Mouse (Mus musculus) hindbrain, embryonic 12.5 days (tissue): ENCODE results near the gene Dyrk3. TPM values are rescaled to one million over a fixed set of nuclear protein-coding genes. Genes with fewer than 3 reads are reported as not detected.

ENCODE experiments used
- ATAC-seq: fragments of 200-750 bp; cut with Nextera tagmentation; 2 replicates; pipeline ENCODE4 v1.8.0; 2017; ENCODE audit warnings: moderate TSS enrichment; ENCODE audit not compliant: low FRiP score
- H3K27ac ChIP-seq: fragments of 300-500 bp; sonication (generic); 2 replicates; pipeline ENCODE4 v1.5.1; 2016; ENCODE audit warnings: mild to moderate bottlenecking
- H3K27me3 ChIP-seq: fragments of 300-500 bp; sonication (generic); 2 replicates; pipeline ENCODE4 v1.6.1; 2016; ENCODE audit warnings: mild to moderate bottlenecking
- H3K36me3 ChIP-seq: fragments of 300-500 bp; sonication (generic); 2 replicates; pipeline ENCODE4 v1.6.1; 2016; ENCODE audit warnings: mild to moderate bottlenecking
- H3K4me1 ChIP-seq: fragments of 300-500 bp; sonication (generic); 2 replicates; pipeline ENCODE4 v1.6.1; 2016
- H3K4me2 ChIP-seq: fragments of 300-500 bp; sonication (generic); replicated peaks from 2 replicates; pipeline ENCODE4 v1.6.1; 2016; ENCODE audit warnings: mild to moderate bottlenecking
- H3K4me3 ChIP-seq: fragments of 300-500 bp; sonication (generic); 2 replicates; pipeline ENCODE4 v1.5.1; 2016; ENCODE audit warnings: mild to moderate bottlenecking
- H3K9ac ChIP-seq: fragments of 300-500 bp; sonication (generic); 2 replicates; pipeline ENCODE4 v1.6.1; 2016; ENCODE audit warnings: mild to moderate bottlenecking, moderate library complexity
- H3K9me3 ChIP-seq: fragments of 300-500 bp; sonication (generic); replicated peaks from 2 replicates; pipeline ENCODE4 v1.6.1; 2016; ENCODE audit warnings: mild to moderate bottlenecking
- WGBS: fragments of 180-500 bp; shearing (Covaris S2); methylation state at CpG from one replicate; pipeline ENCODE4 v1.1.7; 2016; 5-methylcytosine and 5-hydroxymethylcytosine counted together
- polyA plus RNA-seq: library from polyadenylated mRNA; unstranded; fragments of >200 nt; fragmentation: Nextera tagmentation; extraction: Ambion mirVana; gene quantifications from 2 replicates; pipeline ENCODE4 v1.2.1, GENCODE M21; 2016

Dyrk3 gene
- polyA plus RNA-seq, 1 experiment from 2014 or later: 14.3 TPM

GRCm38 (mm10) chr1:131096803-131097699 lies 41.1 kb downstream of the Dyrk3 start:
- WGBS: under 1% methylated on average over 91 of the region's 98 CpGs
- peak overlapping the region; percentile 98 for H3K4me3 ChIP-seq

GRCm38 (mm10) chr1:131096132-131096695 lies 41.9 kb downstream of the Dyrk3 start:
- Histone ChIP-seq H3K4me2 (peak overlapping the region; percentile 72), H3K9me3 (no peaks in the 10 kb centered on the region), H3K27me3 (no peaks in the 10 kb centered on the region), H3K36me3 (no peaks in the 10 kb centered on the region), H3K4me3 (peak overlapping the region; percentile 98), H3K27ac (peak overlapping the region; percentile 88), H3K9ac (peak overlapping the region; percentile 91), H3K4me1 (peaks cover 37% of the 10 kb centered on the region)
- 30% methylated on average over 9 of the region's 9 CpGs for WGBS
- ATAC-seq: no peak

More at GRCm38 (mm10) chr1:131096803-131097699, 41.1 kb downstream of the Dyrk3 start:
- ATAC-seq: peak; percentile 79
- no peaks in the 10 kb centered on the region for H3K36me3 ChIP-seq
- peak overlapping the region; percentile 91 for H3K9ac ChIP-seq
- H3K4me1 ChIP-seq: peaks cover 32% of the 10 kb centered on the region
- no peaks in the 10 kb centered on the region for H3K9me3 ChIP-seq
- H3K4me2 ChIP-seq: peak overlapping the region; percentile 72
- peak overlapping the region; percentile 88 for H3K27ac ChIP-seq
- no peaks in the 10 kb centered on the region for H3K27me3 ChIP-seq

- Histone ChIP-seq H3K4me2 (peak overlapping the region; percentile 72), H3K4me1 (peaks cover 43% of the 10 kb centered on the region), H3K9ac (peak overlapping the region; percentile 91), H3K27ac (no peak overlapping the region), H3K4me3 (peak overlapping the region; percentile 98), H3K27me3 (no peaks in the 10 kb centered on the region), H3K36me3 (no peaks in the 10 kb centered on the region), H3K9me3 (no peaks in the 10 kb centered on the region)
- WGBS: 27% methylated on average over 8 of the region's 8 CpGs
- ATAC-seq: no peak
These were observed 42.6 kb downstream of the Dyrk3 start for GRCm38 (mm10) chr1:131095574-131095973.

- H3K36me3 ChIP-seq: no peaks in the 10 kb centered on the region
- no peak for ATAC-seq
- H3K9ac ChIP-seq: no peak overlapping the region
- H3K27ac ChIP-seq: no peak overlapping the region
- WGBS: 87% methylated on average over 8 of the region's 8 CpGs
- no peak overlapping the region for H3K4me3 ChIP-seq
- H3K27me3 ChIP-seq: no peaks in the 10 kb centered on the region
- no peaks in the 10 kb centered on the region for H3K9me3 ChIP-seq
- H3K4me1 ChIP-seq: peaks cover 60% of the 10 kb centered on the region
- H3K4me2 ChIP-seq: no peak overlapping the region
These were observed 44.3 kb downstream of the Dyrk3 start for GRCm38 (mm10) chr1:131093889-131094288.

- Histone ChIP-seq H3K9ac (no peak overlapping the region), H3K36me3 (no peaks in the 10 kb centered on the region), H3K4me2 (no peak overlapping the region), H3K27ac (no peak overlapping the region), H3K4me1 (peaks cover 65% of the 10 kb centered on the region), H3K9me3 (no peaks in the 10 kb centered on the region), H3K27me3 (no peaks in the 10 kb centered on the region), H3K4me3 (no peak overlapping the region)
- ATAC-seq: no peak
- 95% methylated on average over 3 of the region's 3 CpGs for WGBS
These were observed 45.3 kb downstream of the Dyrk3 start for GRCm38 (mm10) chr1:131092846-131093245.

GRCm38 (mm10) chr1:131092173-131092572 lies 46.0 kb downstream of the Dyrk3 start:
- no peak for ATAC-seq
- 87% methylated on average over 3 of the region's 3 CpGs for WGBS
- H3K4me2 ChIP-seq: no peak overlapping the region
- no peaks in the 10 kb centered on the region for H3K27me3 ChIP-seq
- H3K9ac ChIP-seq: no peak overlapping the region
- no peaks in the 10 kb centered on the region for H3K9me3 ChIP-seq
- no peak overlapping the region for H3K27ac ChIP-seq
- H3K4me1 ChIP-seq: peaks cover 68% of the 10 kb centered on the region
- no peak overlapping the region for H3K4me3 ChIP-seq
- no peaks in the 10 kb centered on the region for H3K36me3 ChIP-seq

- H3K4me3 ChIP-seq: no peak overlapping the region
- H3K36me3 ChIP-seq: no peaks in the 10 kb centered on the region
- ATAC-seq: no peak
- H3K4me2 ChIP-seq: no peak overlapping the region
- 84% methylated on average over 3 of the region's 3 CpGs for whole genome bisulfite sequencing
- no peaks in the 10 kb centered on the region for H3K9me3 ChIP-seq
- H3K27ac ChIP-seq: no peak overlapping the region
- H3K4me1 ChIP-seq: peaks cover 75% of the 10 kb centered on the region
- no peaks in the 10 kb centered on the region for H3K27me3 ChIP-seq
- no peak overlapping the region for H3K9ac ChIP-seq
These were observed 46.7 kb downstream of the Dyrk3 start for GRCm38 (mm10) chr1:131091481-131091880.

GRCm38 (mm10) chr1:131090877-131091276 lies 47.3 kb downstream of the Dyrk3 start:
- Histone ChIP-seq H3K27me3 (no peaks in the 10 kb centered on the region), H3K4me2 (no peak overlapping the region), H3K27ac (no peak overlapping the region), H3K4me1 (peaks cover 76% of the 10 kb centered on the region), H3K9ac (no peak overlapping the region), H3K9me3 (no peaks in the 10 kb centered on the region), H3K4me3 (no peak overlapping the region), H3K36me3 (no peaks in the 10 kb centered on the region)
- 82% methylated on average over 4 of the region's 4 CpGs for WGBS
- ATAC-seq: no peak

GRCm38 (mm10) chr1:131090261-131090660 lies 47.9 kb downstream of the Dyrk3 start:
- 87% methylated on average over 5 of the region's 5 CpGs for WGBS
- no peak overlapping the region for H3K9ac ChIP-seq
- ATAC-seq: no peak
- no peaks in the 10 kb centered on the region for H3K36me3 ChIP-seq
- H3K9me3 ChIP-seq: no peaks in the 10 kb centered on the region
- H3K4me1 ChIP-seq: peaks cover 74% of the 10 kb centered on the region
- no peak overlapping the region for H3K4me3 ChIP-seq
- no peak overlapping the region for H3K4me2 ChIP-seq
- H3K27ac ChIP-seq: no peak overlapping the region
- no peaks in the 10 kb centered on the region for H3K27me3 ChIP-seq

GRCm38 (mm10) chr1:131089525-131090127 lies 48.5 kb downstream of the Dyrk3 start:
- Histone ChIP-seq H3K9ac (no peak overlapping the region), H3K4me3 (no peak overlapping the region), H3K27me3 (no peaks in the 10 kb centered on the region), H3K9me3 (no peaks in the 10 kb centered on the region), H3K4me2 (no peak overlapping the region), H3K36me3 (no peaks in the 10 kb centered on the region), H3K4me1 (peaks cover 72% of the 10 kb centered on the region), H3K27ac (no peak overlapping the region)
- ATAC-seq: no peak
- WGBS: 80% methylated on average over 2 of the region's 2 CpGs

- Histone ChIP-seq H3K4me3 (no peak overlapping the region), H3K4me1 (peaks cover 75% of the 10 kb centered on the region), H3K27ac (no peak overlapping the region), H3K9me3 (no peaks in the 10 kb centered on the region), H3K4me2 (no peak overlapping the region), H3K36me3 (no peaks in the 10 kb centered on the region), H3K9ac (no peak overlapping the region), H3K27me3 (no peaks in the 10 kb centered on the region)
- 62% methylated on average over 11 of the region's 11 CpGs for WGBS
- no peak for ATAC-seq
These were observed 49.6 kb downstream of the Dyrk3 start for GRCm38 (mm10) chr1:131088547-131088946.

GRCm38 (mm10) chr1:131086907-131087306 lies 51.2 kb downstream of the Dyrk3 start:
- Histone ChIP-seq H3K27me3 (no peaks in the 10 kb centered on the region), H3K27ac (peak overlapping the region; percentile 40), H3K4me2 (no peak overlapping the region; the same call in 1 of the 2 replicates), H3K4me3 (no peak overlapping the region), H3K9ac (no peak overlapping the region), H3K9me3 (no peaks in the 10 kb centered on the region), H3K4me1 (peaks cover 74% of the 10 kb centered on the region), H3K36me3 (no peaks in the 10 kb centered on the region)
- 0 out of 2 replicates have a peak, but pooled peaks have one; percentile 5 for ATAC-seq
- WGBS: 32% methylated on average over 7 of the region's 7 CpGs
